Mouse (Mus musculus) common myeloid progenitor, adult 5-6 weeks (primary cell): ENCODE data around the gene Efcab2. TPM values are rescaled to one million over a fixed set of nuclear protein-coding genes. Genes with fewer than 3 reads are reported as not detected.
A peak's percentile ranks its signal among the peaks of the same experiment; 100 is the strongest.

Experiments
- ATAC-seq: replicated peaks from 2 replicates; pipeline ENCODE4 v1.8.0; 2016; ENCODE audit warnings: low read depth, mild to moderate bottlenecking, moderate TSS enrichment, inconsistent platforms; ENCODE audit not compliant: poor library complexity, severe bottlenecking
- total RNA-seq: library from RNA; stranded (forward); fragments of 200-1000, 187-1606 nt; gene quantifications from 2 replicates; pipeline ENCODE4 v1.2.3, GENCODE M21; 2017

The Efcab2 gene
- total RNA-seq, 1 experiment from 2014 or later: 3.0 TPM

GRCm38 (mm10) chr1:178528431-178529351, 122.8 kb downstream of the Efcab2 start, which contains the start of gene Kif26b:
Gene Kif26b, plus strand, starts transcription at chr1:178529125.
- ATAC-seq: no peak

GRCm38 (mm10) chr1:178529512-178530300, 123.8 kb downstream of the Efcab2 start:
- ATAC-seq: no peak

- peak; percentile 75 for ATAC-seq
Observed at GRCm38 (mm10) chr1:178530301-178531078, 124.6 kb downstream of the Efcab2 start.

Other genes with a start within 250 kb of the Efcab2 start
- 13.9 and 15.0 TPM in 2 replicates for gene Desi2, start 218.7 kb upstream of the Efcab2 start, total RNA-seq
- 206 and 305 TPM in 2 replicates for gene Cox20, start 87.0 kb upstream of the Efcab2 start, total RNA-seq
- 730 and 786 TPM in 2 replicates for gene Hnrnpu, start 68.3 kb upstream of the Efcab2 start, total RNA-seq
- 0.69 and 1.3 TPM in 2 replicates for gene Kif26b, start 123.0 kb downstream of the Efcab2 start, total RNA-seq